Mouse (Mus musculus): Measurements from ENCODE around the gene Fam174b. TPM values are rescaled to one million over a fixed set of nuclear protein-coding genes. Genes with fewer than 3 reads are reported as not detected.

The Fam174b gene
- polyA plus RNA-seq, 1 experiment from 2014 or later: 45.5 TPM

GRCm38 (mm10) chr7:73718497-73719007 is 21.6 kb upstream of the Fam174b start:
- Histone ChIP-seq H3K4me2 (ENCODE audit: low read length) (peak overlapping the region; percentile 21; the same call in 1 of the 2 replicates), H3K27me3 (ENCODE audit: control insufficient read depth, insufficient read depth, low read length) (peaks cover 6% of the 10 kb centered on the region; the same call in 1 of the 2 replicates), H3K4me1 (ENCODE audit: control insufficient read depth in 2 of 2, insufficient read depth in 2 of 2, low read length in 2 of 2) (peaks cover 4 to 12% of the 10 kb centered on the region in 2 experiments), H3K36me3 (ENCODE audit: control insufficient read depth, insufficient read depth, low read length) (no peaks in the 10 kb centered on the region), H3K4me3 (ENCODE audit: control insufficient read depth in 1 of 2, insufficient read depth in 1 of 2, low read depth in 1 of 2, low read length in 2 of 2) (no peak overlapping the region), H3K9ac (ENCODE audit: low read length) (no peak overlapping the region), H3K27ac (replicated peaks in 1 of 2; ENCODE audit: control insufficient read depth in 1 of 2, insufficient read depth in 1 of 2, low read depth in 2 of 2, low read length in 2 of 2) (no peak overlapping the region), H3K9me3 (ENCODE audit: control insufficient read depth, low read length) (no peaks in the 10 kb centered on the region)
- ATAC-seq (ENCODE audit: insufficient number of reproducible peaks, insufficient read depth, low FRiP score, low read depth): no peak
- WGBS: 39% methylated on average over 5 of the region's 5 CpGs

DNA sequence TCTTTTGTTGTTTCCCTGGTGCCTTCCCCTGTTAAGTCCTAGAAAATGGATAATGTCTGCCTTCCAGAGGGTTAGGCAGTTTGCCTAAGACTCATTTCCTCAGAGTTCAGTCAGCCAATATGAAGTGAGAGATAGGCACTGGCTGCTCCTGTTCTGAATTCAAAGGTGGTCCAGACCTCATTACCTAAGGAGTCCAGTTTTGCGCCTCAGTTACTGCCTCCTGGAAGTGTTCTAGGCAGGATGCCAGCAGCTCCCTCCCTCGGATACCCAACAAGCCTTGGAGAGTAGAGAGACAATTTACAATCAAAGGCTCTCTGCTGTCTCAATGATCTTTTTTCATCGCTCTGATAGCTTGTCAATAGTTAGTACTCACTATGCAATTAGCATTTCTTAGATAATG is 19.1 kb upstream of the Fam174b start:
- H3K27me3 ChIP-seq (ENCODE audit: control insufficient read depth, insufficient read depth, low read length): peaks cover 6% of the 10 kb centered on the region; the same call in 1 of the 2 replicates
- H3K9ac ChIP-seq (ENCODE audit: low read length): no peak overlapping the region
- peaks cover 4 to 12% of the 10 kb centered on the region in 2 experiments for H3K4me1 ChIP-seq (ENCODE audit: control insufficient read depth in 2 of 2, insufficient read depth in 2 of 2, low read length in 2 of 2)
- WGBS: 41% methylated on average over 3 of the region's 3 CpGs
- H3K4me2 ChIP-seq (ENCODE audit: low read length): no peak overlapping the region
- no peak for ATAC-seq (ENCODE audit: insufficient number of reproducible peaks, insufficient read depth, low FRiP score, low read depth)
- H3K9me3 ChIP-seq (ENCODE audit: control insufficient read depth, low read length): no peaks in the 10 kb centered on the region
- no peaks in the 10 kb centered on the region for H3K36me3 ChIP-seq (ENCODE audit: control insufficient read depth, insufficient read depth, low read length)
- no peak overlapping the region for H3K4me3 ChIP-seq (ENCODE audit: control insufficient read depth in 1 of 2, insufficient read depth in 1 of 2, low read depth in 1 of 2, low read length in 2 of 2)
- no peak overlapping the region for H3K27ac ChIP-seq (replicated peaks in 1 of 2; ENCODE audit: control insufficient read depth in 1 of 2, insufficient read depth in 1 of 2, low read depth in 2 of 2, low read length in 2 of 2)

- H3K4me3 ChIP-seq (ENCODE audit: control insufficient read depth in 1 of 2, insufficient read depth in 1 of 2, low read depth in 1 of 2, low read length in 2 of 2): no peak overlapping the region
- no peak overlapping the region for H3K9ac ChIP-seq (ENCODE audit: low read length)
- H3K9me3 ChIP-seq (ENCODE audit: control insufficient read depth, low read length): no peaks in the 10 kb centered on the region
- ATAC-seq (ENCODE audit: insufficient number of reproducible peaks, insufficient read depth, low FRiP score, low read depth): no peak
- no peak overlapping the region for H3K4me2 ChIP-seq (ENCODE audit: low read length)
- peaks cover 4 to 12% of the 10 kb centered on the region in 2 experiments for H3K4me1 ChIP-seq (ENCODE audit: control insufficient read depth in 2 of 2, insufficient read depth in 2 of 2, low read length in 2 of 2)
- 84% methylated on average over 3 of the region's 3 CpGs for WGBS
- H3K27me3 ChIP-seq (ENCODE audit: control insufficient read depth, insufficient read depth, low read length): peaks cover 6% of the 10 kb centered on the region; the same call in 1 of the 2 replicates
- H3K36me3 ChIP-seq (ENCODE audit: control insufficient read depth, insufficient read depth, low read length): no peaks in the 10 kb centered on the region
- H3K27ac ChIP-seq (replicated peaks in 1 of 2; ENCODE audit: control insufficient read depth in 1 of 2, insufficient read depth in 1 of 2, low read depth in 2 of 2, low read length in 2 of 2): no peak overlapping the region
Measured at GRCm38 (mm10) chr7:73721764-73722163, 18.3 kb upstream of the Fam174b start.

- Histone ChIP-seq H3K27me3 (ENCODE audit: control insufficient read depth, insufficient read depth, low read length) (no peaks in the 10 kb centered on the region), H3K4me3 (ENCODE audit: control insufficient read depth in 1 of 2, insufficient read depth in 1 of 2, low read depth in 1 of 2, low read length in 2 of 2) (no peak overlapping the region), H3K4me2 (ENCODE audit: low read length) (no peak overlapping the region), H3K36me3 (ENCODE audit: control insufficient read depth, insufficient read depth, low read length) (no peaks in the 10 kb centered on the region), H3K9me3 (ENCODE audit: control insufficient read depth, low read length) (no peaks in the 10 kb centered on the region), H3K4me1 (ENCODE audit: control insufficient read depth in 2 of 2, insufficient read depth in 2 of 2, low read length in 2 of 2) (peaks cover 2 to 9% of the 10 kb centered on the region in 2 experiments; a peak in 2 of 4 replicates), H3K27ac (replicated peaks in 1 of 2; ENCODE audit: control insufficient read depth in 1 of 2, insufficient read depth in 1 of 2, low read depth in 2 of 2, low read length in 2 of 2) (no peak overlapping the region), H3K9ac (ENCODE audit: low read length) (no peak overlapping the region)
- peak; percentile 50; the same call in 1 of the 2 replicates for ATAC-seq (ENCODE audit: insufficient number of reproducible peaks, insufficient read depth, low FRiP score, low read depth)
- 34% methylated on average over 7 of the region's 7 CpGs for WGBS
Measured at GRCm38 (mm10) chr7:73729913-73730312, 10.2 kb upstream of the Fam174b start.

- no peaks in the 10 kb centered on the region for H3K9me3 ChIP-seq (ENCODE audit: control insufficient read depth, low read length)
- no peak overlapping the region for H3K4me3 ChIP-seq (ENCODE audit: control insufficient read depth in 1 of 2, insufficient read depth in 1 of 2, low read depth in 1 of 2, low read length in 2 of 2)
- ATAC-seq (ENCODE audit: insufficient number of reproducible peaks, insufficient read depth, low FRiP score, low read depth): peak; percentile 61; the same call in 1 of the 2 replicates
- H3K36me3 ChIP-seq (ENCODE audit: control insufficient read depth, insufficient read depth, low read length): no peaks in the 10 kb centered on the region
- no peak overlapping the region for H3K9ac ChIP-seq (ENCODE audit: low read length)
- H3K4me1 ChIP-seq (ENCODE audit: control insufficient read depth in 2 of 2, insufficient read depth in 2 of 2, low read length in 2 of 2): peaks cover 2 to 9% of the 10 kb centered on the region in 2 experiments; a peak in 2 of 4 replicates
- no peak overlapping the region for H3K27ac ChIP-seq (replicated peaks in 1 of 2; ENCODE audit: control insufficient read depth in 1 of 2, insufficient read depth in 1 of 2, low read depth in 2 of 2, low read length in 2 of 2)
- no peaks in the 10 kb centered on the region for H3K27me3 ChIP-seq (ENCODE audit: control insufficient read depth, insufficient read depth, low read length)
- WGBS: 40% methylated on average over 10 of the region's 10 CpGs
- no peak overlapping the region for H3K4me2 ChIP-seq (ENCODE audit: low read length)
Measured at GRCm38 (mm10) chr7:73730430-73731022, 9.6 kb upstream of the Fam174b start.

GRCm38 (mm10) chr7:73736046-73736445 is 4.1 kb upstream of the Fam174b start:
- Histone ChIP-seq H3K36me3 (ENCODE audit: control insufficient read depth, insufficient read depth, low read length) (no peaks in the 10 kb centered on the region), H3K4me1 (ENCODE audit: control insufficient read depth in 2 of 2, insufficient read depth in 2 of 2, low read length in 2 of 2) (peaks cover 0 to 5% of the 10 kb centered on the region in 2 experiments; a peak in 2 of 4 replicates), H3K27ac (replicated peaks in 1 of 2; ENCODE audit: control insufficient read depth in 1 of 2, insufficient read depth in 1 of 2, low read depth in 2 of 2, low read length in 2 of 2) (no peak overlapping the region), H3K9me3 (ENCODE audit: control insufficient read depth, low read length) (no peaks in the 10 kb centered on the region), H3K27me3 (ENCODE audit: control insufficient read depth, insufficient read depth, low read length) (peaks cover 25% of the 10 kb centered on the region), H3K4me3 (ENCODE audit: control insufficient read depth in 1 of 2, insufficient read depth in 1 of 2, low read depth in 1 of 2, low read length in 2 of 2) (no peak overlapping the region), H3K4me2 (ENCODE audit: low read length) (no peak overlapping the region), H3K9ac (ENCODE audit: low read length) (no peak overlapping the region)
- 83% methylated on average over 2 of the region's 2 CpGs for WGBS
- no peak for ATAC-seq (ENCODE audit: insufficient number of reproducible peaks, insufficient read depth, low FRiP score, low read depth)

DNA sequence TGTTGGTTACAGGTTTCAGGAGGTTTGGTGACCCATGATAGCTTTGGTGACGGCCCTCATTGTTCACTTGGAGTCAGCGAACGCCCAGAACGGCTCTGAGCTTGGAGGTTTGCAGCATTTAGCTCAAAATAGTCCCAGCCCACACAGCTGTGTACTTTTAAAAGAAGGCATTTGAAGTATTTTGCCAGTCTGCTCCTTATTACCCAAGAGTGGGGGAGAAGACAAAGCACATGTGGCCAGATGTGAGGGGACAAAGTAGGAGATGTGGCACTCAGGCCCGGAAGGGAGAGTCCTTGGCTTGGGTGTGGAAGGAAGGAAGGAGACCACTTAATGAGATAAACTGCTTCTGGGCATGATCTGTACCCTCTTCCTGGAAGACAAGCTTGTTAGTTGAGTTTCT is 1.3 kb downstream of the Fam174b start:
- WGBS: 46% methylated on average over 5 of the region's 5 CpGs
- H3K9ac ChIP-seq (ENCODE audit: low read length): peak overlapping the region; percentile 82
- H3K36me3 ChIP-seq (ENCODE audit: control insufficient read depth, insufficient read depth, low read length): no peaks in the 10 kb centered on the region
- peak overlapping the region; percentile 55 to 64 for H3K4me3 ChIP-seq (ENCODE audit: control insufficient read depth in 1 of 2, insufficient read depth in 1 of 2, low read depth in 1 of 2, low read length in 2 of 2)
- peaks cover 15 to 41% of the 10 kb centered on the region in 2 experiments for H3K4me1 ChIP-seq (ENCODE audit: control insufficient read depth in 2 of 2, insufficient read depth in 2 of 2, low read length in 2 of 2)
- ATAC-seq (ENCODE audit: insufficient number of reproducible peaks, insufficient read depth, low FRiP score, low read depth): no peak
- H3K27ac ChIP-seq (replicated peaks in 1 of 2; ENCODE audit: control insufficient read depth in 1 of 2, insufficient read depth in 1 of 2, low read depth in 2 of 2, low read length in 2 of 2): no peak overlapping the region
- H3K27me3 ChIP-seq (ENCODE audit: control insufficient read depth, insufficient read depth, low read length): peaks cover 29% of the 10 kb centered on the region
- peak overlapping the region; percentile 99 for H3K4me2 ChIP-seq (ENCODE audit: low read length)
- H3K9me3 ChIP-seq (ENCODE audit: control insufficient read depth, low read length): no peaks in the 10 kb centered on the region
